Mouse (Mus musculus): ENCODE data around the gene Rnf126. TPM values are rescaled to one million over a fixed set of nuclear protein-coding genes. Genes with fewer than 3 reads are reported as not detected.

Rnf126 gene
- polyA plus RNA-seq, 1 experiment from 2014 or later: 98.8 TPM

- Histone ChIP-seq H3K27me3 (no peaks in the 10 kb centered on the region), H3K4me1 (peaks cover 79% of the 10 kb centered on the region), H3K36me3 (peaks cover 10% of the 10 kb centered on the region), H3K9me3 (no peaks in the 10 kb centered on the region), H3K27ac (replicated peaks) (peak overlapping the region; percentile 96), H3K4me2 (replicated peaks) (peak overlapping the region; percentile 19), H3K9ac (replicated peaks) (peak overlapping the region; percentile 41; the same call in 1 of the 2 replicates), H3K4me3 (no peak overlapping the region)
- no peak for ATAC-seq (ENCODE audit: low FRiP score, low read depth)
- WGBS: 23% methylated on average over 11 of the region's 11 CpGs
These were observed 35.7 kb upstream of the Rnf126 start for GRCm38 (mm10) chr10:79802331-79802971.

GRCm38 (mm10) chr10:79801837-79802236, 35.1 kb upstream of the Rnf126 start:
- no peaks in the 10 kb centered on the region for H3K27me3 ChIP-seq
- peaks cover 79% of the 10 kb centered on the region for H3K4me1 ChIP-seq
- peaks cover 4% of the 10 kb centered on the region; the same call in 1 of the 2 replicates for H3K36me3 ChIP-seq
- WGBS: 17% methylated on average over 3 of the region's 3 CpGs
- peak overlapping the region; percentile 96 for H3K27ac ChIP-seq (replicated peaks)
- H3K9ac ChIP-seq (replicated peaks): peak overlapping the region; percentile 41; the same call in 1 of the 2 replicates
- H3K4me2 ChIP-seq (replicated peaks): peak overlapping the region; percentile 19
- no peak for ATAC-seq (ENCODE audit: low FRiP score, low read depth)
- H3K9me3 ChIP-seq: no peaks in the 10 kb centered on the region
- H3K4me3 ChIP-seq: no peak overlapping the region

- Histone ChIP-seq H3K4me2 (replicated peaks) (no peak overlapping the region), H3K36me3 (no peaks in the 10 kb centered on the region; the same call in 1 of the 2 replicates), H3K9ac (replicated peaks) (0 out of 2 replicates have a peak overlapping the region, but pooled peaks have one; percentile 6), H3K4me3 (no peak overlapping the region), H3K27me3 (no peaks in the 10 kb centered on the region), H3K9me3 (no peaks in the 10 kb centered on the region), H3K27ac (replicated peaks) (peak overlapping the region; percentile 96), H3K4me1 (peaks cover 70% of the 10 kb centered on the region)
- 89% methylated on average over 11 of the region's 11 CpGs for WGBS
- no peak for ATAC-seq (ENCODE audit: low FRiP score, low read depth)
These were observed 33.8 kb upstream of the Rnf126 start for GRCm38 (mm10) chr10:79800508-79800907.

GRCm38 (mm10) chr10:79798289-79798928, 31.7 kb upstream of the Rnf126 start:
- Histone ChIP-seq H3K36me3 (no peaks in the 10 kb centered on the region; the same call in 1 of the 2 replicates), H3K4me3 (no peak overlapping the region), H3K27me3 (no peaks in the 10 kb centered on the region), H3K4me1 (peaks cover 62% of the 10 kb centered on the region), H3K27ac (replicated peaks) (0 out of 2 replicates have a peak overlapping the region, but pooled peaks have one; percentile 30), H3K4me2 (replicated peaks) (no peak overlapping the region), H3K9me3 (no peaks in the 10 kb centered on the region), H3K9ac (replicated peaks) (no peak overlapping the region)
- ATAC-seq (ENCODE audit: low FRiP score, low read depth): no peak
- 87% methylated on average over 12 of the region's 12 CpGs for WGBS

- 56% methylated on average over 15 of the region's 15 CpGs for WGBS
- H3K9ac ChIP-seq (replicated peaks): no peak overlapping the region
- no peaks in the 10 kb centered on the region for H3K27me3 ChIP-seq
- no peaks in the 10 kb centered on the region; the same call in 1 of the 2 replicates for H3K36me3 ChIP-seq
- H3K4me1 ChIP-seq: peaks cover 56% of the 10 kb centered on the region
- peak overlapping the region; percentile 18; the same call in 1 of the 2 replicates for H3K4me3 ChIP-seq
- no peak for ATAC-seq (ENCODE audit: low FRiP score, low read depth)
- H3K27ac ChIP-seq (replicated peaks): no peak overlapping the region; the same call in 1 of the 2 replicates
- no peaks in the 10 kb centered on the region for H3K9me3 ChIP-seq
- peak overlapping the region; percentile 31 for H3K4me2 ChIP-seq (replicated peaks)
These were observed 30.6 kb upstream of the Rnf126 start for GRCm38 (mm10) chr10:79797326-79797725.

- Histone ChIP-seq H3K9me3 (no peaks in the 10 kb centered on the region), H3K36me3 (no peaks in the 10 kb centered on the region; the same call in 1 of the 2 replicates), H3K27me3 (no peaks in the 10 kb centered on the region), H3K9ac (replicated peaks) (no peak overlapping the region), H3K27ac (replicated peaks) (no peak overlapping the region), H3K4me3 (no peak overlapping the region), H3K4me2 (replicated peaks) (no peak overlapping the region), H3K4me1 (peaks cover 44% of the 10 kb centered on the region)
- 99% methylated on average over 3 of the region's 3 CpGs for WGBS
- ATAC-seq (ENCODE audit: low FRiP score, low read depth): no peak
These were observed 29.2 kb upstream of the Rnf126 start for GRCm38 (mm10) chr10:79795905-79796304.

- ATAC-seq (ENCODE audit: low FRiP score, low read depth): peak; percentile 50
- Histone ChIP-seq H3K4me3 (peak overlapping the region; percentile 82), H3K27me3 (no peaks in the 10 kb centered on the region), H3K9me3 (no peaks in the 10 kb centered on the region), H3K27ac (replicated peaks) (peak overlapping the region; percentile 87), H3K4me2 (replicated peaks) (peak overlapping the region; percentile 68), H3K9ac (replicated peaks) (peak overlapping the region; percentile 94), H3K36me3 (no peaks in the 10 kb centered on the region; the same call in 1 of the 2 replicates), H3K4me1 (peaks cover 37% of the 10 kb centered on the region)
- WGBS: 3% methylated on average over 10 of the region's 10 CpGs
These were observed 27.8 kb upstream of the Rnf126 start for GRCm38 (mm10) chr10:79794491-79794931.

GRCm38 (mm10) chr10:79793738-79794490, 27.2 kb upstream of the Rnf126 start:
- Histone ChIP-seq H3K36me3 (no peaks in the 10 kb centered on the region; the same call in 1 of the 2 replicates), H3K27me3 (no peaks in the 10 kb centered on the region), H3K4me2 (replicated peaks) (peak overlapping the region; percentile 68), H3K4me1 (peaks cover 37% of the 10 kb centered on the region), H3K27ac (replicated peaks) (peak overlapping the region; percentile 87), H3K9ac (replicated peaks) (peak overlapping the region; percentile 94), H3K9me3 (no peaks in the 10 kb centered on the region), H3K4me3 (peak overlapping the region; percentile 82)
- whole genome bisulfite sequencing: under 1% methylated on average over 38 of the region's 38 CpGs
- peak; percentile 58 for ATAC-seq (ENCODE audit: low FRiP score, low read depth)

GRCm38 (mm10) chr10:79793051-79793737, 26.4 kb upstream of the Rnf126 start, which contains the start of gene Palm:
TSS of gene Palm (plus strand) at chr10:79793572.
- peak within 1 kb of the TSS; percentile 68 for H3K4me2 ChIP-seq (replicated peaks)
- H3K4me3 ChIP-seq: peak within 1 kb of the TSS; percentile 82
- H3K9me3 ChIP-seq: no peaks in the 10 kb centered on the region
- peak within 1 kb of the TSS; percentile 87 for H3K27ac ChIP-seq (replicated peaks)
- peak; percentile 61 for ATAC-seq (ENCODE audit: low FRiP score, low read depth)
- H3K4me1 ChIP-seq: peaks cover 34% of the 10 kb centered on the region
- H3K9ac ChIP-seq (replicated peaks): peak within 1 kb of the TSS; percentile 94
- no peaks in the 10 kb centered on the region for H3K27me3 ChIP-seq
- H3K36me3 ChIP-seq: no peaks in the 10 kb centered on the region; the same call in 1 of the 2 replicates
- WGBS: 5% methylated on average over 48 of the region's 51 CpGs

GRCm38 (mm10) chr10:79792339-79793040, 25.7 kb upstream of the Rnf126 start:
- Histone ChIP-seq H3K4me3 (no peak overlapping the region), H3K9me3 (no peaks in the 10 kb centered on the region), H3K4me2 (replicated peaks) (no peak overlapping the region), H3K9ac (replicated peaks) (no peak overlapping the region), H3K27ac (replicated peaks) (no peak overlapping the region), H3K4me1 (peaks cover 27% of the 10 kb centered on the region), H3K27me3 (no peaks in the 10 kb centered on the region), H3K36me3 (no peaks in the 10 kb centered on the region; the same call in 1 of the 2 replicates)
- 83% methylated on average over 5 of the region's 5 CpGs for WGBS
- no peak for ATAC-seq (ENCODE audit: low FRiP score, low read depth)

GRCm38 (mm10) chr10:79790861-79791260, 24.1 kb upstream of the Rnf126 start, which contains the start of gene Prss57:
TSS of gene Prss57 (minus strand) at chr10:79790961.
- Histone ChIP-seq H3K4me1 (peaks cover 17% of the 10 kb centered on the region), H3K4me3 (no peak within 1 kb of the TSS), H3K27me3 (no peaks in the 10 kb centered on the region), H3K9me3 (no peaks in the 10 kb centered on the region), H3K9ac (replicated peaks) (no peak within 1 kb of the TSS), H3K4me2 (replicated peaks) (no peak within 1 kb of the TSS), H3K36me3 (no peaks in the 10 kb centered on the region; the same call in 1 of the 2 replicates), H3K27ac (replicated peaks) (no peak within 1 kb of the TSS)
- WGBS: 85% methylated on average over 4 of the region's 4 CpGs
- ATAC-seq (ENCODE audit: low FRiP score, low read depth): no peak
